Mouse (Mus musculus) c-Kit-positive CD71-positive TER-119-positive erythroid progenitor cells, embryonic 14.5 days (primary cell): ENCODE data around the gene Vmn1r21.
"Not testable (repeated sequence)": the region's sequence is repeated elsewhere in the genome, so short reads cannot be mapped to it uniquely, and the experiment has no call there.

Source experiments
- DNase-seq: peaks from one replicate; pipeline ENCODE4 v3.0.0-alpha.2; 2013; ENCODE audit warnings: low spot score

The Vmn1r21 gene

DNA sequence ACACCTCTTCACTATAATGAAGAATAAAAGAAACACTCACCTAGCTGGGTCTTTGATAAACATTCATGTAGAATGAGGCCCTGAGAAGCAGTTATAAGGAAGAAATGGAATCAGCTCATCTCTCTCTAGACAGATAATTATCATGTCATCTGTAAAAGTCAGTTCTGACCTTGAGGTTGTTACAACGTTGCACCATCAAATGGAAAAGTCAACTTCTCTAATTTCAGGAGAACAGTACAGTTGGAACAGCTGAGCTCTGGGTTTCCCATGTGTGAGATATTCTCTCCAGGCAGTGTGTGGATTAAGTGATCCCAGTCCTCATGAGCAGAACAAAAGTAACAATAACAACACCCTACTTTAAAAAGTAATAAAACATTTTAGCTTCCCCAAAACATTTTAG lies at the start of gene Vmn1r21:
Gene Vmn1r21 (minus strand): TSS at position 58 of the 400 bp plus-strand sequence.
- DNase-seq = no peak

DNA sequence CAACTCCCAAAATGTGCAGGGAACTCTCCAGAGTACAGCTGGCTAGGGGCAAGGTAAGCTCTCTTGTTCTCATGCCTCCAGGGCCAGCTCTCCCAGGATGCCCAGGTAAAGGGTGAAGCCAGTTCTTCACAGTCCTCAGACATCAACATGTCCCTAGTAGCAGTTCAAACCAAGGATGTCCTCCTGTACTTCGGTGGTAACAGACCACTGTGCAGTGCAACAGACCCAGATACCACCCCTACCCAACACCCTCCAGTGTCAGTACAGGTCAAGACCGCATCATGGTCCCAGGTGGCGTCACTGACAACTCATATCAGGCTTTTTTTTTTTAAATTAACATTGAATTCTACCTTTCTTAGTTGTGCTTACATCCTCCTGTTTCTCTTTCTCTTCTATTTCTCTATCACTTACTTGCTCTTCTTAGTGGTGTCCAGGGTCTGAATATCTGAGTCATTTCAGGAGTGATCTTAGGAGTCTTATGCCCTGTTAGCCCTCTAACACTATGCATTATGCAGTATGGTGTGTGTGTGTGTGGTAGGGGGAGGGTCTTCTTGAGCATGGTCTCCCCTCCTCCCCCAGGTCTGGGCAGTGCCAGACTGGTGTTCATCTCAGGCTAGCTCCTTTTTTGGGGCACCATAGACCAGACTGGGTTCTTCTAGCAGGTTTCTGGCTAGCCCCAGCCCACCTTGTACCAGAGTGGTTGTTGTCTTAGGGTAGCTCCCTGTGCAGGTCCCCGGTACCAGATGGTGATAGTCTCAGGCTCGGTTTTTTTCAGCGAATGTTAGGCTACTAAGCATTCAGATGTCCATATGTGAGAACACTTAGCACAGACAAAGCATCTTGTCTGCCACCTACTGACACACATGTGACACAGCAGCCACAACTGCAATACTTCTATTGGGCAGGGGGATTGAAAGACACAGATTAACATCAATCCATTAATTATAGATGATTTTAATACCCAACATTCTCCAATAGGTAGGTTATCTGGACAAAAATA lies 9.2 kb upstream of the Vmn1r21 start:
- DNase-seq = peak; percentile 55

DNA sequence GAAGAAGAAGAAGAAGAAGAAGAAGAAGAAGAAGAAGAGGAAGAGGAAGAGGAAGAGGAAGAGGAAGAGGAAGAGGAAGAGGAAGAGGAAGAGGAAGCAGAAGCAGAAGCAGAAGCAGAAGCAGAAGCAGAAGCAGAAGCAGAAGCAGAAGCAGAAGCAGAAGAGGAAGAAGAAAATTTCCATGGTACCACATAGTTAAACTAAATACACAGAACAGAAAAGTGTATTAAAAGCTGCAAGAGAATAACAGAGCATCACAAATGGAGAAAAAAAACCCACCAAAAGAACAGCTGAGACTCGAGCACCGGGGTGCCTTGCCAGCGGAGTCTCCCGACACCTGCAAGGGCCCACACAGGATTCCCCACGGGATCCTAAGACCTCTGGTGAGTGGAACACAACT lies 1.0 kb upstream of the Vmn1r21 start:
- not testable (repeated sequence) for DNase-seq

DNA sequence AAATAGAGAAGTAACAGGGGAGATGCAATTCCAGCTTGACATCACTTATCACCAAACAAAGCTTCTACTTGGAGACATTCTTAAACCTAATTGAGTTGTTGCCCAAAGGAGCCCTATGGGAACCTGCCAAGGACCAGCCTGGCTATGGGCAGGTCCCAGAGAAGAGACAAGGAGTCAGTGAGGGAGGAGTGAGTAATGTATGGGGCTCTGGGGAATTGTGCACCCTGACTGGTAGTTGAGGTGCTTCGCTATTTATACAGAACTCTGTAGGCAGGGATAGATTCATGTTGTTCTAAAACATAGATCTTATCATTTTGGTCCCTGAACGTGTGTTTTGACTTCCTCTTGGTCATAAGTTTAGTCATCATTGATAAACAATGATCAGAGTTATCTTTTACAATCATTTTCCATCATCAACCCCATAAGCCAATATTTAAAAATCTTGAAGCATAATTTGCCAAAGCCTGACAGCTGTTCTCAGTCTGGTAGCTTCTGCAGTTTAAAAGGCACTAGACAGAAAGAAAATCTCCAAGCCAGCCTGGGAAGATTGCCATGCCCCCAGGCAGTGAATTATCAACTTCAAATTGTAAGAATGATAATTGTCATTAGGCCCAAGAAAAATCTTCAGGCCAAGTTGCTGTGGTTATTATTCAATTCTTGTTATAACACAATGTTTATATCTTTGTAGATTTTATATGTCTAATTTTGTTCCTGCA lies 10.3 kb downstream of the Vmn1r21 start:
- DNase-seq = no peak

DNA sequence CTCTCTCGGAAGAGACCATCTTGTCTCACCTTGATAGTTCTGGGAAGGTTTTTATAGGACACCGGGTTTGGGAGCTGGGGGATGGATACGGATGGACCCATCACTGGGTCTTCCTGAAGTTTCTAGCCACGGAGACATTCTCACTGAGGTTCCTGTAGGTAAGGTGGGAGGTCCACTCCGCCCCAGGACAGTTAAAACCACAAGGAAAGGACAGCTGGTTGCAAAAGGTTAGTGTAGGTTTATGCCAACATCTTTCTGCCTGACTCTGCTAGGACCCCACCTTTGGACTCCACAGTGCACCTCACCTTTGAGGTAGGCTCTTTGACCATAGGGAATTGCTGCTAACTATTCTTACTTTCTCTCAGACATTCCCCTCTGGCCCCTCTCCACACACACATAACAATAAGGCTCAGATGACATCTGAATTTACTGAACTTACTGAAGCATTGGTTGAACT lies 24.9 kb downstream of the Vmn1r21 start:
- DNase-seq = no peak

DNA sequence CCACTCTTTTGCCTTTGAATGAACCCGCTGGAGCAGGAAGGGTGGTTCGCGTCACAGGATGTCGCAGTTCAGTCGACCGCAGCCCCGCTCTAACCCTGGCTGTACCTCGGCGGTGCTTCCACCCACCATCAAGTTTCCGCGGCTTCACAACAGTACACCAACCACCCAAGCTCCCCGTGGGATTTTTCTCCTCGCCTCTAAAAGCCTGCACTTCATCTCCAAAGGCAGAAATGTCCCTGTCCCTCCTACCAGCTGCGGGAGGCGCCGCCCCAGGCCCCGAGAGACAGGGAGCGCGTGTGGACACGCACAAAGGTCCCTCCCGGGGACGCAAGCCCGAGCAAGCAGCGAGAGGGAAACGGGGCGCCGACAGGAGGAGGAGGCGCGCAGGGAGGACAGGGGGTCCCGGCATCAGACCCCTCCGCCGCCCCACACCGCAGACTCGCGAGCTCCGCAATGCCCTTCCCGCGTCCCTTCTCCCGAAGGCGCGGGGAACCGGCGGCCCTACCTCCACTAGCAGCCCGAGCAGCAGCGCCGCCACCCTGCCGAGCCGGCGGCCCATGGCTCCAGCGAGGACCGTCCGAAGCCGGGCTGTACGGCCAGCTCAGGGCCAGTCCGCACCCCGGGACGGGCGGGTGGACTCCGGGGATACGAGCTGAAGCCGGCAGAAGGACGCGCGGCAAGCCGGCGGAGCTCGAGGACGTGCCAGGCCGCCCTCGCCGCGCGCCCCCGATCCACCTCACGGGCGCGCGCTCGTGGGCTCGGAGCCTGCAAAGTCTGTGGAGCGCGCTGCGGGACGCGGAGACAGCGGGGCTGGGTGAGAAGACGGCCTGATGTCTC lies 25.5 kb downstream of the Vmn1r21 start, which contains the start of gene Vopp1:
Gene Vopp1 (minus strand): TSS at position 738 of the 837 bp plus-strand sequence.
- DNase-seq = peak; percentile 67

DNA sequence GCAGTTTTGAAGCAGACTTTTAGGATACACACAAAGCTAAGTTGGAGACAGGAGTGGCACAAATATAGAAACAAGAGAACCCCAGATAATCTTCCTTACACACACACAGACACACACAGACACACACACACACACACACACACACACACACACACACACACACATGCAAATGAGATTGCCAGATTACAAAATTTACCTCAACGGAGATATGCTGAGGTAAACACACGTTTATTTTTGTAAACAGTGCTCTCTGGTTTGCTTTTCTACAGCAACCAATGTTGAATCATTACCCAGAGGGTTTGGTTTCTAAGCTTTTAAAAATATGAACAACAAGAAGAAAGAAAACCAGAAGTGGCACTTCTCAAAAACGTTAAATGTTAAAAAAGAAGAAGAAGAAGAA lies 26.7 kb downstream of the Vmn1r21 start:
- no peak for DNase-seq

DNA sequence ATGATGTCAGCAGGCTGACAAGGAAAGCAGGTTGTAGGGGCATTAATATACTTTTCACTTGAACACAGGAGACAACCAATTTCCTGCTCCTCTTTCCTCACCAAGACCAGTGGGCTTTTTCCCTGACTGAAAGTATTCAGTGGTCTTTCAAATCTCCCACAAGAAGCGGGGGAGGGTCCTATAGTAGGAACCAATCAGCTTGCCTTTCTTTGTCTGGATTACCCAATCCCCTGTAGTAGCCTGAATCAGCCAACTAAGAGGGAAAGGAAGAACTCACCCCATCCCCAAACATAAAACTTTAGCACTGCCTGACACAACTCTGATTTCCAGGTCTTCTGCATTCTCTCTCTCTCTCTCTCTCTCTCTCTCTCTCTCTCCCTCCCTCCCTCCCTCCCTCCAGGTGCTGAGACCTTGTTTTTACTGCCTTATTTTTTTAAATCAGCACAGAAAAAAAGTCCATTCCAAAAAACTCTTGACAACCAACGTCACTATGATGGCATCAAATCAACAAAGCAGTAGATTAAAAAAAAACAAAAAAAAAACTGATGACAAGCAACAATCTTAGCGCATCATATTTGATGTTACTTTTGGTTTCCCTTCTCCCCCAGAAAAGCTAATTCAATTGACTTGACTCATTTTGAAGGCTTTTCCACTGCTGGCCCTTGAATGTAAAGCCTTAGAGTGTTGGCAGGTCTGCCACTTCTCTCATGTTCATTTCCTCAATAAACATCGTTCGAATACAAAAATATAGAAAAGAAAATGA lies 27.3 kb downstream of the Vmn1r21 start:
- no peak for DNase-seq

DNA sequence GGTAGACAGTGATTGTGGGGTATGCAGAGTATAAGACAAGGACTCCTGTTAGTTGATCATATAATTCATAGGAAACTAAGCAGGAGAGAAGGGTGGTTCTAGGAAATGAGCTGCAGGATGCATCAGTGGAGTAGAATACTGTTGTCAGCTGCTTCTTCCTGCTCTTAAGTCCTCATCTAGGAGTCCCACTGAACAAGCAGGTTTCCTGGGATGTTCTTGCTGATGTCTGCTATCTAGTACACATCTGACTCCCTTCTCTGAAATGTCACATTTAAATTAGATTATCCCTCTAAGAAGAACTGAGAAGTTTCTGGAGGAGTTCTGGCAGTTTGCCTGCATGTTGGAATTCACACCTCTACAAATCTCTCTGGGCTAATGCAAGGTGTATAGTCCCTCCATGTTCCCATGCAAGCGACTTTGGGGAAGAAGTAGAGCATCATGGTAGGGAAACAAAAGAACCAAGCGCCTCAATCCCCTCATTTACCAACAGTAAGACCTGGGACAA lies 35.7 kb downstream of the Vmn1r21 start:
- DNase-seq = no peak

DNA sequence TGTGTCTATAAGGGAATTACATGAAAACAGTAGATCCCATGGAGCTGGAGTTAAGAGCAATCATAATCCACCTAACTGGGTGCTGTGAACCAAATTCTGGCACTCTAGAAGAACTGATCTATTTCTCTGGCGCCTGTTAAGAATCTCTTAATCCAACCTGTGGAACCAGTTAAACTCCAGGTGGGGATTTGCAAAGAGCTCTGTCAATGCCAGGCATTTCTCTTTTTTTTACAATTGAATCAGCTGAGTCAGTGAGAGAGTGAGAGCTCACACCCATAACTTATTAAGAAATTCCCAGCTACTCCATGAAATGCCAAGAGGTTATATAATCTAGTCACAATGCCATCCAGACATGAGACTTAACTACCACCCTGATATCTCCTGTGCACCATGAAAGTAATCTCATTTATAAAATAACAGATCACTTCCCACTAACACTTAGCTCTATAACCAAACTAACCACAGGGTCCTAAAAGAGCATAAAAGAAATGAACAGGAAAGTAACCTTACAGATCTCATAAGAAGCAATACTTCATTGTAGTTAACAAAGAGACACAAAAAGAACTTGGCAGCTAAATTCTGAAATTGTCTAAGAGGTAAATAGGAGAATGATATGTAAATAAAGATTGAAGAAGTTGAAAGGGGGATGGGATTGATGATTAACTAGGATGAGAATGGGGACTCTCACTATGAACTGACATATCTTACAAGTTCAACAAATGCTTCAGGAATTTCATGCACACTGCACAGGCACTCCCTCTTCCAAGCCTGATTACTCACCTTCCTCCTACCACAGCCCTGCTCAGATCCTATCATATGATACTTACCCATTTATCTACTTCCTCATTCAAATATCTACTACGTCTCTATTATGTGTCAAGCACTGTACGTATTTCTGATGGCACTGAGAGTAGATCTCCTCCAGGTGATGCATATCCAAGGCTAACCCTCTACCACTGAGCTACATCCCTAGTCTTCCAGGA lies 38.1 kb downstream of the Vmn1r21 start:
- no peak for DNase-seq

DNA sequence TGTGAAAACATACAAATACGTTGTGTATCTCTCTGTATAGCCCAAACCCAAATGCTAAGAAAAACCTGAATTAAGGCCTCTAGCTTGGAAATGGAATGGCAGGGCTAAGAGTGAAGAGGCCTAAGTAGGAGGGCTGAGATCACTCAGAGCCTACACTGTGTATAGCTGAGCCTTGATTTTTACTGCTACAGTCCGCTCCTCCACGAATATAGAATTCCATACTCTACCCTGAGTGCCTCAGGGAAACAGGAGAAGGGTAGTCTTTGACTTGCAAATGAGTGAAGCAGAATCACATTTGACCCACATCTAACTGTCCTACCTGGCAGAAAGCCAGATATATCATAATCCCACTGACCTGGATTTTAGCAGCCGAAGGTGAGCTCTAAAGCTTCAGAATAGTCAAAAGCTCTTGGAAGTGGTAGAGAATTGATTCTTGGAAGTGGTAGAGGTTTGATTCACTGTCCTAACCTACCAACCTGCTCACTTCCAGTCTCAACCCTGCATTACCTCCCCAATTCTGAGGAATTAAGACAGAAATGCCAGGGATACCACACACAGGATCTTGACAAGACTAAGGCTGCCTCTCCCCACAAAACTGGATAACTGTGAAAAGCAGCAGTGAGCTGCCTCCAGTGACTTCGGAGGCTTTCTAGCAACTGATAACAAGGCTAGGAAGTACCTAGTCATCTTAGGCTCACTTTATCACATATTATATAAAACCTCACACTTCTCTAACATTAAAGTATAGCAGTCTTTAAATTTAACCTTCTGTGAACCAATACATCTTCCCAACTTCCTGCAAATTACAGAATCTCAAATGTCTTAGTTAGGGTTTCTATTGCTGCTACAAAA lies 44.7 kb downstream of the Vmn1r21 start:
- DNase-seq = no peak

DNA sequence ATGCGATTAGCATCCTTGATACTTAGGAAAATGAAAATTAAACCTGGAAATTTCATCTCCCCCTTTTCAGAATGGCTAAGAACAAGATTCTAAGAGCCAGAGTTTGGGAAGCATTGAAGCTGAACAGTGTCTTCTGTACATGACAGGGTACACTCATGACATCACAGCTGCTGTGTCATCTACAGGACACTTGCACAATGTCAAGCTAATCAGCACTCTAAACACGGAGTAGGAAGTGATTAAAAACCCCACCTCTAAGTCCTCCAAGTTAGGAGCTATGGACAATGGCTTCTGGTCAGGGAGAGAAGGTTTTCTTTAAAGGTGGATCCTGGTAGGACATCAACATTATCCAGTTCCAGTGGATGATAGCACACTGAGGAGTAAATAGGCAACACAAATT lies 47.0 kb downstream of the Vmn1r21 start:
- no peak for DNase-seq

DNA sequence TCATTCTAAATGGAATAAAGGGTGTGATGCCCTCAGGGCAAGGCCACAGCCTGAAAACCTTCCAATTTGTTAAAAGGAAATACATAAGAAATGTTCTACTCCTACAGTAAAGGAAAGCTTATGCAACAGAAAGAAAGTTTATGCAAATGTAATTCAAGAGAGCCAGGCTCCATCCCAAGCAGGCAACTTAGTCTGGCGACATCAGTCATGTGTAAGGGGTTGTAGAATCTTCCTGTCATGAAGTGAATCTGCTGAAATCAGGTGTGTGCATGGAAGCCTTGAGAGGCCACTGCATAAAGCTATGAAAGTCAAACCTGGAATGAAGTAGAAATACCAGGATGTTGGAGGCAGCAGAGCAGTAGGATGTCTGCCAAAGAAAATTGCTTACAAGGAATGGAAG lies 51.2 kb downstream of the Vmn1r21 start:
- DNase-seq = no peak

DNA sequence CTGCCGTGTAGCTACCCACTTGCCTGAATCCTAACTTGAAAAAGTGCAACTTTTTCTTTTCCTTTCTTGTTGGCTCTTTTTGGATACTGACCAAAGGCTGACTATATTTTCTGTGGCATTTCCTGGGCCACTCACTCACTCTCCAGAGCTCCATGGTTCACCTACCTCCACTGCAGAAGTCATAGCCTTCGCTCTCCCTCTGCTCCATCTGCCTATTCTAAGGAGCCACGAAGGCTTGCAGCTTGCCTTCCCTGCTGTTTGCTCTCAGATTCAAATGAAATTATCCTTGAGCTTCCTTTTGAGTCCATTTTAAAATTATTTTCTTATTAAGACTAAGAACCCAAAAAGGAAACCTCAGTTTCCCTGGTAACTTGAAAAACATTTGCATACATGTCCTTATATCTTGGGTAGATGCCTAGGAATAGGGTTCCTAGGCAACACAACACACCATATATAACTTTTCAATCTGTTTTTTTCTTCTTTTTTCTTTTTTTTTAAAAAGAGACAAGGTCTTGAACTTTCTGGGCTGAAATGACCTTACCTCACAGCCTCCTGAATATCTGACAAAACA lies 53.2 kb downstream of the Vmn1r21 start:
- no peak for DNase-seq

DNA sequence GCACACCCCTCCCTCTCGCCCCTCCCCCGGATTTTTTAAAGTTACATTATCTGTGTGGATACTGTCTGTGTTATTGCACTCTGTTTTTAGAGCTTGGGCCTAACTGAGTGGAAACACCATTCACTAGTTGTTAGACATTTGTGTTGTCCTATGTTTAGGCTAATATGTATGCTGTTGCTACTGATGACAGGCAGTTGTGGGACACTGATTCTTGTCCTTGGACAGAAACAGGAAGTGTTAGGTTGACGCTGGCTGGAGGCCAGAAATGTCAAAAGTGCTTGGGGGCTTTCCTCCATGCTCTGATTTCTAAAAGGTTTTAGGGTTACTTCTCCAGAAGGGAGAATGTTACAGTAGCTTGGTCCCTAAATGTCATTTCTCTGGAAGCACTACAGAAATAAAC lies 54.3 kb downstream of the Vmn1r21 start:
- no peak for DNase-seq
